Mouse (Mus musculus): ENCODE measurements around the gene Fes.
A peak's percentile ranks its signal among the peaks of the same experiment; 100 is the strongest.

Gene Fes

DNA sequence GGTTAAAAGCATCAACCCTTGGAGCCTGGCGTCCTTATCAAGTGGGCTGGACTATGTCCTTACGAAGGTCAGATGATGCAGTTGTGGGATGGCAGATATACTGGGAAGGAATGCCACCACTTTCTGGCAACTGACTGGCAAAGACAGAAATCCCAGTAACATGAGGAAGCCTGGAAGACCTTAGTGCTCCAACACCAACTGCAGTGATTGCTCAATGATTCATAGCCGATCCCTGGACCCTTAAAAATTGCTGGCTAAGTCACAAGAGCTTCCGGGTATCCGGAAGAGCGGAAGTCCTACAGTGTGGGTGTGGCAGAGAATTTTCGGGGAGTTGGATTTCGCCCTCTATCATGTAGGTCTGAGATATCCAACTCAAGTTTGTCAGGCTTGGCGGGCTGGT, 41.6 kb downstream of the Fes start:
- DNase-seq (ENCODE audit: low spot score in 2 of 2) = no peak

DNA sequence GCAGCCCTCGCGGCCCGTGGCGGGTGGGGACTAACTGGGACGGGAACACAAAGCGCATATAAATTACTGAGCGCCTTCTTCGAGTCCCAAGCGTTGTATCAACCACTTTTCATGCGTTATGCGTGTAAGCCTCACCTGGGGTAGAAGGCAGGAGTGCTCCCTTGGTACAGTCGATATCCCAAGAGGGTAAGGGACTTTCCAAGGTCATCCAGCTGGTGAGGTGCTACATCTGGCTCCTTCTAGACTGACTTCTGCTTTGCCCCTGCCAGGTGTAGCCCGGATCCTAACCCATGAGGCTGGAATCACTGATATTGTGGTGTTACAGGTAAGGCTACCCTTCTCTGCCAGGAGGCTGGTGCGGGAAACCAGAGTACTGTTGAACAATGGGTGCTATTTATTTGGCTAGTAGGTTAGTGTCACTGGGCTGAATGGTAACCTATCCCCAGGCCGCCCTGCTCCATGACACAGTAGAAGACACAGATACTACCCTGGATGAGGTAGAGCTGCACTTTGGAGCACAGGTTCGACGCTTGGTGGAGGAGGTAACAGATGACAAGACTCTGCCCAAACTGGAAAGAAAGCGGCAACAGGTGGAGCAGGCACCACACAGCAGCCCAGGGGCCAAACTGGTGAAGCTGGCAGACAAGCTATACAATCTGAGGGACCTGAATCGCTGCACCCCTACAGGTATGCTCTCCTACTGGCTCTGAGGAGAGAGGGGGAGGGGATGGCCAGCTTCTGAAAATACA, 44.3 kb downstream of the Fes start:
- no peak for DNase-seq (ENCODE audit: low spot score in 2 of 2)

DNA sequence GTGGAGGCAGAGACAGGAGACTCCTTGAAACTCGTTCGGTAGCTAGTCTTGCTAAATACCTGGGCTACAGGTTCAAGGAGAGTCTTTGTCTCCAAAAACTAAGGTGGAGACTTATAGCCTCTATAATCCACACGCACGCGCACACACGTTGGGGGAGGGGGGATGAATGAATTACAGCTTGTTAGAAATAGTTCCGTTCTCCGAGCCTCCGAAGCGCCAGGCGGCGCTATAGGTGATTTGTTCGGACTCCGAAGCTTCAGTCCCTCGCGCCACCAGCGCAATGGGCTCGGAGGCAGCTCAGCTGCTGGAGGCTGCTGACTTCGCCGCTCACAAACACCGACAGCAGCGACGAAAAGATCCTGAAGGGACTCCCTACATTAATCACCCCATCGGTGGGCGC, 44.9 kb downstream of the Fes start, which contains the start of gene Hddc3:
TSS of gene Hddc3 (plus strand) at position 247 of the 400 bp plus-strand sequence.
- DNase-seq (ENCODE audit: low spot score in 2 of 2) = peak; percentile 87 to 94

DNA sequence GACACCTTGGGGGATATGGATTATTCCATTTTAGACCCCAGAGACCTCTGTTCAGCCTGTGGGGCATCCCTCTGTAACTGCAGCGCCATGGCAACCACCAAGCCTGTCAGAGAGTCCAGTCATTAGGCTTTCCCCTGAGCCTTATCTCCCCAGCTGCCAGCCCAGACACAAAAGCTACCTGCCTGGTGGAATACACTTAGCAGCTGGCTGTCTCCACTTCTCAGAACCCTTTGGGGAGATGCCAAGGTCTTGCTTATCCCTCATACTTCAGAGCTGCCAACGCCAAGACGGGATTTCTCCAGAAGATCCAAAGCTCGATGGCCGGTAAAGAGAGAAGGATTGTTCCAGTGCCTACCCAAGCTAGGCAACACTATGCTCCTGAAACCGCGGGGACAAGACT, 46.0 kb downstream of the Fes start:
- DNase-seq (ENCODE audit: low spot score in 2 of 2) = no peak

DNA sequence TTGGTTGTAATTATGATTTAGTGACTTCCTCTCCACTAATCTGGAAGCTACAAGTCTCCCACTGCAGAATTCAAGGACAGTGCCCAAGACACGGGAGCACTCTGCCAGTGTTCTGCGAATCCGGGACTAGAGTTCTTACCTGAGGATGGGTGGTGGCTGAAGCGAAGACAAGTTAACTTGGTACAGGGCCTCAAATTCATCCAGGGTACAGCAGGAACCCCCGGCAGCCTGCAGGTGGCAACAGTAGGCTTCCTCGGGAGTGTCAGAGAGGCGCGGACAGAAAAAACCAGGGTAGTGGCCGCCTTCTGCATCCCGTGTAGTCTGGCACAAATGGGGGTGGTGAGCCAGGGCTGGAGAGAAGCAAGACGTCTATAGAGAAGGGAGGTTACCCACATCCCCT, 47.0 kb downstream of the Fes start, which contains the start of gene Unc45a:
TSS of gene Unc45a (minus strand) at position 213 of the 400 bp plus-strand sequence.
- DNase-seq (ENCODE audit: low spot score in 2 of 2) = peak in 1 of 2 experiments; percentile 64

DNA sequence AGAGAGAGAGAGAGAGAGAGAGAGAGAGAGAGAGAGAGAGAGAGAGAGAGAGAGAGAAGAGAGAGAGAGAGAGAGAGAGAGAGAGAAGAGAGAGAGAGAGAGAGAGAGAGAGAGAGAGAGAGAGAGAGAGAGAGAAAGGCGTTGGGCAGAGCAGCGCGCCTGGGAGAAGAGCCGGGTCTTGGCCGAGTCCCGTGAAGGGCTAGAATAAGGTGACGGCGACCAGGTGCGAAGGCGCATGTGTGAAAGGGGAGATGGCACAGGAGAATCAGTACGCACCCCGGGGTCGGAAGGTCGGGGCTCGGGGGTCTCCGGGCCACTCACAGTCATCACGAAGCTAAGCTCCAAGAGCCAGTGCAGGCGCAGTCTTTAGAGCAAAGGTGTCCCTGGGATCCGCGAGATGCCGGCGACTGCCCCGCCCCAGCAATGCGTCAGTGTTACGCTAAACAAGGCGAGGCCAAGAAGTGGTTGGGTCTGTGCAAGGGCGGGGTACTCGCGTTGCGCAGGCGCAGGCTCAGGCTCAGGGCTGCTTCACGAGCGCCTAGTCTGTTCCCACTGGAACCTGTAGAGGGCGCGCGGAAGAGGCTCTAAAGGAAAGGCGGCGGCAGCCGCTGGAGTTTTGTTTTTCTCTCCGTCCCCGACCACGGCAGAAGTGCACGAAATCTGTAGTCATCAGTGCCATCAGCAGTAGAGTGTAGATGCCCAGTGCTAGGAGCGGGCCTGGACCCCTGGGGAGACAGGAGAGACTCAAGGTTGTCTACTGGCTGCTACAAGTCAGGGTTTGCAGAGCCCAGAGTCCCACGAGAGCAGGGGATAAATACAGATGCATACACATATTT, 47.7 kb downstream of the Fes start:
- DNase-seq (ENCODE audit: low spot score in 2 of 2) = peak; percentile 96 to 98

DNA sequence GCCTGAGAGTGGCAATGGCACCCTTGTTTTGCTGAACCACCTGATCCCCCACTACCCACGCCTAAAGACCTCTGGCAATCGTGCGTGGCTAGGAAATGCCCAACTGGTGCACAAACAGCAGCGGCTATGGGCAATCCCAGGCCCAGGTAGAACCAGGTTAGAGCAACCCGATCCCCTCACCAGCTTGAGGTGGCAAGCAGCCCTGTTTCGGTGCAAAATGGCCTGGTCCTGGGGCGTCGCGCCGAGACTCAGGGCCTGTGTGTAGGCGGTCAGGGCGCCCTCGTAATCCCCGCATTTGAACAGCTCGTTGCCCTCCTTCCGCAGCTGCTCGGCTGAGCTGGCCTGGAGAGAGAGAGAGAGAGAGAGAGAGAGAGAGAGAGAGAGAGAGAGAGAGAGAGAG, 48.4 kb downstream of the Fes start:
- DNase-seq (ENCODE audit: low spot score in 2 of 2) = no peak

DNA sequence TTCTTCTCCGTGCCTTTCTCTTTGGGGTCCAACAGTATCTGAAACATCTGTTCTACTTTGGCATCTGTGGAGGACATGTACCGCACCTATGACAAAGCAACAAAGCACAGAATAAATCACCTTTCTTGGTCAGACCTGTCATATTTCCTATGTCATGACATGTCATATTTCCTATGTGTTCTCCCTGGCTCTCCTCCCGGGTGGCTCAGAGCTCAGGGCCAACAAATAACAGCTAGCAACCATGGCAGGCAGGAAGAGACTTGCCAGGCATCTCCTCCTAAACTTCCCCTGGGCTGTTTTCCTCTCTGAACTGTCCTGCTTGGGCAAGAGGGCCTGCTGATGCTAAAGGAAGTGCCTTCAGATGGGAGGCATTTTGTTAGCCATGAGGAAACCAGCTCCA, 50.8 kb downstream of the Fes start:
- no peak for DNase-seq (ENCODE audit: low spot score in 2 of 2)

DNA sequence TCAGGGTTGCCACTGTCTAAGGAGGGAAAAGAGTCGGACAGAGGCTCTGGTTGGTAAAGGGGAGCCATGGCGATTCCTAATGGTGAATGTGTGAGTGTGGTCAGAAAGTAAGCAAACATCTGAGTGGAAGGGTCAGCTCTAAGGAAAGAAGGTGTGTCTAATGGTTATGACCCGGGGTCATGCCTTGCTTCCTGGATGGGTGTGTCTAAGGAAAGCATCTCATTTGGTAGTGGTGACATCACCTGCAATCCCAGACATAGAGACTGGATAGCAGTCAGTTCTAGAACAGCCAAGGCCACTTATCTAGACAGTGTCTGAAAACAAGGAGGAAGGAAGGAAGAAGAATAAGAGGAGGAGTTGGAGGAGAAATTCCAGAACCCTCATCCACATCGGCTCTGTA, 52.9 kb downstream of the Fes start:
- DNase-seq (ENCODE audit: low spot score in 2 of 2) = no peak

DNA sequence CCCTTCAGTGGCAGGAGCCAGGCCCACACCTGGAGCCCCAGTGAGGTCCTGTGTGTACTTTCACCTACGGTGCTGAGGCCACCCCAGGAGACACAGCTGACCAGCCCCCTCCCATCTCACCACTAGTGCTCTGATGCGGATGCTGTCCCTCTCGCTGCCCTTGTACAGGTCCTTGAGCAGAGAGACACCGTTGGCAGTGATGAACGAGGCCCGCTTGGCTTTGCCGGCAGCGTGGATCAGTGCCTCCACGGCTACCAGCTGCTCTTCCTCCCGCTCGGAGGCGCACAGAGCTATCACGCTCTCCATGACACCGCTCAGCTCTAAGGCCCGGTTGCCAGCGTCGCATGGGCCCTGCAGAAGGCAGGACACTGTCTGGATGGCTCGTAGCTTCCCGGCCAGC, 56.3 kb downstream of the Fes start:
- DNase-seq (ENCODE audit: low spot score in 2 of 2) = no peak

DNA sequence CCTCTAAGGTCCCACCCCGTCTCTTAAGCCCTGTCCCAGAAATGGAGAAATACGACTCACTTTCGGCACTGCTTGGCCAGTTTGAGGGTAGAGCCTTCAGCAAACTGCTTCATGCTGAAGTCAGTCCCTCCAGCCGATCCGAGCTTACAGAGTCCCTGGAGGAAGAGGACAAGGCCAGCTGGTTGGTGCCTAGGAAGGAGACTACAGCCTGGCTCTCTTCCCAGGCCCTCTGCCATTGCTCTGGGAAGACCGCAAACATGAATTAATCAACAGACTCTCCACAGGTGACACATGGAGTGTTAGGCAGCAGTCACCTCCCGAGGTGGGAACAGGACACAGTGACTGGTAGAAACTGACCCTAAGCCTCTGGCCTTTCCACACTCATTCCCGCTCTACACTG, 57.5 kb downstream of the Fes start:
- DNase-seq (ENCODE audit: low spot score in 2 of 2) = no peak
